Mouse (Mus musculus) neural tube, embryonic 15.5 days (tissue): ENCODE results near the gene Tbc1d2b. TPM values are rescaled to one million over a fixed set of nuclear protein-coding genes. Genes with fewer than 3 reads are reported as not detected.

ENCODE experiments used
- ATAC-seq: fragments of 200-750 bp; cut with Nextera tagmentation; 2 replicates; pipeline ENCODE4 v1.8.0; 2017; ENCODE audit warnings: mild to moderate bottlenecking, moderate TSS enrichment, moderate library complexity; ENCODE audit not compliant: low FRiP score
- H3K27ac ChIP-seq: fragments of 300-500 bp; sonication (generic); replicated peaks from 2 replicates; pipeline ENCODE4 v1.5.1; 2015; ENCODE audit warnings: mild to moderate bottlenecking, inconsistent platforms
- H3K27me3 ChIP-seq: fragments of 300-500 bp; sonication (generic); replicated peaks from 2 replicates; pipeline ENCODE4 v1.6.1; 2015; ENCODE audit warnings: inconsistent platforms
- H3K36me3 ChIP-seq: fragments of 300-500 bp; sonication (generic); 2 replicates; pipeline ENCODE4 v1.6.1; 2015; ENCODE audit warnings: inconsistent platforms
- H3K4me1 ChIP-seq: fragments of 300-500 bp; sonication (generic); 2 replicates; pipeline ENCODE4 v1.6.1; 2015; ENCODE audit warnings: inconsistent platforms
- H3K4me2 ChIP-seq: fragments of 300-500 bp; sonication (generic); 2 replicates; pipeline ENCODE4 v1.6.1; 2015; ENCODE audit warnings: inconsistent platforms, mild to moderate bottlenecking, moderate library complexity
- H3K4me3 ChIP-seq: fragments of 300-500 bp; sonication (generic); replicated peaks from 2 replicates; pipeline ENCODE4 v1.5.1; 2015; ENCODE audit warnings: mild to moderate bottlenecking, inconsistent platforms
- H3K9ac ChIP-seq: fragments of 300-500 bp; sonication (generic); replicated peaks from 2 replicates; pipeline ENCODE4 v1.6.1; 2015; ENCODE audit warnings: mild to moderate bottlenecking, inconsistent platforms
- H3K9me3 ChIP-seq: fragments of 300-500 bp; sonication (generic); replicated peaks from 2 replicates; pipeline ENCODE4 v1.6.1; 2016; ENCODE audit warnings: inconsistent platforms
- WGBS: fragments of 180-500 bp; shearing (Covaris S2); methylation state at CpG from one replicate; pipeline ENCODE4 v1.1.7; 2015; ENCODE audit warnings: mixed read lengths; 5-methylcytosine and 5-hydroxymethylcytosine counted together
- polyA plus RNA-seq: library from polyadenylated mRNA; unstranded; fragments of >200 nt; fragmentation: Nextera tagmentation; extraction: Ambion mirVana; gene quantifications from 2 replicates; pipeline ENCODE4 v1.2.1, GENCODE M21; 2015

The Tbc1d2b gene
- polyA plus RNA-seq, 1 experiment from 2014 or later = 6.1 TPM

DNA sequence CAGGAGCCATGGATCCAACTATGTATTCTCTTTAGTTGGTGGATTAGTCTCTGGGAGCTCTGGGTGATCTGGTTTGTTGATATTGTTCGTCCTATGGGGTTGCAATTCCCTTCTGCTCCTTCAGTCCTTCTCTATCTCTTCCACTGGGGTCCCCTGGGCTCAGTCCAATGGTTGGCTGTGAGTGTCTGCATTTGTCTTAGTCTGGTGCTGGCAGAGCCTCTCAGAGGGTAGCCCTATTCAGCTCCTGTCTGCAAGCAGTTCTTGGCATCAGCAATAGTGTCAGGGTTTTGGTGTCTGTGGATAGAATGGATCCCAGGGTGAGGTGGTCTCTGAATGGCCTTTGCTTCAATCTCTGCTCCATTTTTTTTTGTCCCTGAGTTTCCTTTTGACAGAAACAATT is 6.2 kb upstream of the Tbc1d2b start:
- H3K36me3 ChIP-seq = no peaks in the 10 kb centered on the region
- H3K9me3 ChIP-seq = no peaks in the 10 kb centered on the region
- no peaks in the 10 kb centered on the region for H3K4me1 ChIP-seq
- no peak for ATAC-seq
- no peak overlapping the region for H3K4me3 ChIP-seq
- 89% methylated on average over 1 of the region's 1 CpGs for WGBS
- H3K9ac ChIP-seq = no peak overlapping the region
- no peak overlapping the region for H3K4me2 ChIP-seq
- H3K27ac ChIP-seq = no peak overlapping the region
- H3K27me3 ChIP-seq = no peaks in the 10 kb centered on the region

DNA sequence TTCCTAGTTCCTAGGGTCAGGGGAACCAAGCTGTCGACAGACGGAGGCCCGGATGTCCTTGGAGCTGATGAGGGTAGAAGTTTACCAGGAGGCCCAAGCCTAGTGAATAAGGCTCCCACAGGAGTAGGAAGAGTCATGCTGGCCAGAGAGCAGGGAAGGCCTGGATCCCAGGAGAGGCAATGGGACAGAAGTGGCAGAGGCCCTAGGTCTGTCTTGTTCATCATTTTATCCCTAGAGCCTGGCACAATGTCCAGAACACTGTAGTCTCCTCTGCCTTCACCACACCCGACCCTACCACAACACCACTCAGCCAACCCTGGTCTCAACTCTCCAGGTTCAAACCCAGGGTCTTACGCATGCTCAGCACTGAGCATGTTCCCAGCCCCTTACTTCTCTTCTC is 5.3 kb upstream of the Tbc1d2b start:
- Histone ChIP-seq H3K4me2 (no peak overlapping the region), H3K27me3 (no peaks in the 10 kb centered on the region), H3K4me3 (no peak overlapping the region), H3K36me3 (no peaks in the 10 kb centered on the region), H3K9ac (no peak overlapping the region), H3K4me1 (peaks cover 2% of the 10 kb centered on the region; the same call in 1 of the 2 replicates), H3K9me3 (no peaks in the 10 kb centered on the region), H3K27ac (no peak overlapping the region)
- no peak for ATAC-seq
- 94% methylated on average over 5 of the region's 5 CpGs for WGBS

- ATAC-seq = no peak
- no peaks in the 10 kb centered on the region for H3K36me3 ChIP-seq
- 72% methylated on average over 2 of the region's 2 CpGs for WGBS
- H3K4me2 ChIP-seq = no peak overlapping the region
- H3K27me3 ChIP-seq = no peaks in the 10 kb centered on the region
- no peak overlapping the region for H3K4me3 ChIP-seq
- H3K9ac ChIP-seq = no peak overlapping the region
- H3K4me1 ChIP-seq = peaks cover 5% of the 10 kb centered on the region; the same call in 1 of the 2 replicates
- no peaks in the 10 kb centered on the region for H3K9me3 ChIP-seq
- H3K27ac ChIP-seq = no peak overlapping the region
Observed at GRCm38 (mm10) chr9:90275500-90275899, 4.9 kb upstream of the Tbc1d2b start.

- ATAC-seq = no peak
- Histone ChIP-seq H3K4me1 (peaks cover 11% of the 10 kb centered on the region), H3K4me3 (no peak overlapping the region), H3K27me3 (no peaks in the 10 kb centered on the region), H3K27ac (no peak overlapping the region), H3K4me2 (no peak overlapping the region), H3K9me3 (no peaks in the 10 kb centered on the region), H3K9ac (no peak overlapping the region), H3K36me3 (no peaks in the 10 kb centered on the region)
- WGBS = 92% methylated on average over 3 of the region's 3 CpGs
Observed at GRCm38 (mm10) chr9:90274516-90274915, 3.9 kb upstream of the Tbc1d2b start.

- no peak for ATAC-seq
- 75% methylated on average over 12 of the region's 12 CpGs for WGBS
- no peaks in the 10 kb centered on the region for H3K27me3 ChIP-seq
- H3K4me1 ChIP-seq = peaks cover 20% of the 10 kb centered on the region
- H3K9me3 ChIP-seq = no peaks in the 10 kb centered on the region
- no peak overlapping the region for H3K4me2 ChIP-seq
- no peak overlapping the region for H3K4me3 ChIP-seq
- no peak overlapping the region for H3K9ac ChIP-seq
- no peak overlapping the region for H3K27ac ChIP-seq
- no peaks in the 10 kb centered on the region for H3K36me3 ChIP-seq
Observed at GRCm38 (mm10) chr9:90272346-90272745, 1.7 kb upstream of the Tbc1d2b start.

GRCm38 (mm10) chr9:90271541-90272090 is 1.0 kb upstream of the Tbc1d2b start:
- Histone ChIP-seq H3K4me1 (peaks cover 20% of the 10 kb centered on the region), H3K4me2 (0 out of 2 replicates have a peak overlapping the region, but pooled peaks have one; percentile 87), H3K4me3 (peak overlapping the region; percentile 88; the same call in 1 of the 2 replicates), H3K9ac (no peak overlapping the region), H3K27ac (no peak overlapping the region), H3K36me3 (no peaks in the 10 kb centered on the region), H3K27me3 (no peaks in the 10 kb centered on the region), H3K9me3 (no peaks in the 10 kb centered on the region)
- 55% methylated on average over 5 of the region's 5 CpGs for WGBS
- ATAC-seq = no peak

- peak; percentile 18; the same call in 1 of the 2 replicates for ATAC-seq
- H3K9me3 ChIP-seq = no peaks in the 10 kb centered on the region
- H3K4me3 ChIP-seq = peak overlapping the region; percentile 88
- peak overlapping the region; percentile 83 for H3K9ac ChIP-seq
- H3K4me2 ChIP-seq = peak overlapping the region; percentile 87
- 17% methylated on average over 11 of the region's 11 CpGs for WGBS
- peaks cover 20% of the 10 kb centered on the region for H3K4me1 ChIP-seq
- no peaks in the 10 kb centered on the region for H3K36me3 ChIP-seq
- peak overlapping the region; percentile 67; the same call in 1 of the 2 replicates for H3K27ac ChIP-seq
- H3K27me3 ChIP-seq = no peaks in the 10 kb centered on the region
Observed at GRCm38 (mm10) chr9:90270944-90271295, 316 bp upstream of the Tbc1d2b start.

DNA sequence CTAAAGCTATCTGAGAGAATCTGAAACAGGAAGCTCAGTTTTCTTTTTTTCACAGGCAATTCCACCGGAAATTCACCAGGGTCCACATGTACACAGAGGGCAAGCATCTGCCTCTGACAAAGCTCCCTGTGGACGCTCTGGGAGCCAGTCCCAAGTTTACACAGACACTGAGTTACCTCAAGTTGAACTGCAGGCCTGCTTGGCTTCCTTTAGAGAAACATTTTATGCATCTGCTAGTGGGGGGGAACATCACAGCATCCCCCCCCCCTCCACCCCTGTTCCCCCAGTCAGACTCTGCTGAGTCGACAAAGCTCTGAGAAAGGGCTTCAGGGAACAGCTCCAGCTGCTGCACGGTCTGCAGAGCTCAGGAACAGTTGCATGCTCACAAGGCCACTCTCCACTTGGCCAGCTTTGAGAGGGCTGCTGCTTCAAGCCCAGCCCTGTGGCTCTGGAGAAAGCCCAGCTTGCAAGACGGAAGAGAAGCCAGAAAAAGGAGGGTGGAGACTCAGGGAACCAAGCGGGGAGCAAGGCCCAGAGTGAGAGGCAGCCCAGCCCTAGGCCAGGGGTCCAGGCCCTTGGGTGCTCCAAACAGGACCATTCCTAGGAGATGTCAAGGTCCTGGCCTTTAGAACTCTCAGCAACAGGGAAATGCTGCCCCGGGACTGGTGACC is 1.5 kb downstream of the Tbc1d2b start:
- Histone ChIP-seq H3K36me3 (no peaks in the 10 kb centered on the region), H3K9ac (peak overlapping the region; percentile 83), H3K4me1 (peaks cover 20% of the 10 kb centered on the region), H3K27me3 (no peaks in the 10 kb centered on the region), H3K9me3 (no peaks in the 10 kb centered on the region), H3K27ac (peak overlapping the region; percentile 67), H3K4me3 (peak overlapping the region; percentile 88), H3K4me2 (peak overlapping the region; percentile 87)
- ATAC-seq = 0 out of 2 replicates have a peak, but pooled peaks have one; percentile 3
- WGBS = 32% methylated on average over 7 of the region's 7 CpGs

GRCm38 (mm10) chr9:90266926-90267325 is 3.7 kb downstream of the Tbc1d2b start:
- no peaks in the 10 kb centered on the region for H3K36me3 ChIP-seq
- H3K9ac ChIP-seq = no peak overlapping the region
- H3K9me3 ChIP-seq = no peaks in the 10 kb centered on the region
- no peak overlapping the region for H3K4me2 ChIP-seq
- H3K27me3 ChIP-seq = no peaks in the 10 kb centered on the region
- 90% methylated on average over 10 of the region's 10 CpGs for WGBS
- H3K4me3 ChIP-seq = no peak overlapping the region
- no peak overlapping the region for H3K27ac ChIP-seq
- no peak for ATAC-seq
- H3K4me1 ChIP-seq = peaks cover 20% of the 10 kb centered on the region

- 88% methylated on average over 10 of the region's 10 CpGs for WGBS
Observed at GRCm38 (mm10) chr9:90266059-90266458, 4.5 kb downstream of the Tbc1d2b start.

GRCm38 (mm10) chr9:90265322-90266039 is 5.1 kb downstream of the Tbc1d2b start:
- no peak for ATAC-seq
- Histone ChIP-seq H3K36me3 (no peaks in the 10 kb centered on the region), H3K9ac (no peak overlapping the region), H3K9me3 (no peaks in the 10 kb centered on the region), H3K4me3 (no peak overlapping the region), H3K27ac (no peak overlapping the region), H3K4me1 (peaks cover 19% of the 10 kb centered on the region), H3K27me3 (no peaks in the 10 kb centered on the region), H3K4me2 (no peak overlapping the region)
- 86% methylated on average over 5 of the region's 5 CpGs for WGBS

More at GRCm38 (mm10) chr9:90266059-90266458, 4.5 kb downstream of the Tbc1d2b start:
- Histone ChIP-seq H3K27ac (no peak overlapping the region), H3K27me3 (no peaks in the 10 kb centered on the region), H3K9ac (no peak overlapping the region), H3K4me3 (no peak overlapping the region), H3K36me3 (no peaks in the 10 kb centered on the region), H3K9me3 (no peaks in the 10 kb centered on the region), H3K4me1 (peaks cover 20% of the 10 kb centered on the region), H3K4me2 (no peak overlapping the region)
- no peak for ATAC-seq

DNA sequence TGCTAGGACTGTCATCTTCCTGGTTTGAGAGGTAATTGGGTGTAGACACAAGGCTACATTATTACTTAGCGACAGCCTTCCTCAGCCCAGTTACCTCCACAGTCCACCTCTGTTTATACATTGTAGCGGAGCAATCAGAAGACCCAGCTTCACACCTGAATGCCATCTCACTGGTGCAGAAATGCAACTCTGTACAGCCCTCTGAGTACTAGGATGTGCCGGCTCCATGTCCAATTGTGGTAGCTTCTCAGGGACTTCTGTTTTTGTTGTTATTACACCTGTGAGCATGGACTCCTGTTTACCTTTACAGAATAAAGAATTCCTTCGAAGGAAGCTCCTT is 7.3 kb downstream of the Tbc1d2b start:
- H3K27ac ChIP-seq = no peak overlapping the region
- H3K4me3 ChIP-seq = no peak overlapping the region
- H3K36me3 ChIP-seq = no peaks in the 10 kb centered on the region
- ATAC-seq = no peak
- no peaks in the 10 kb centered on the region for H3K9me3 ChIP-seq
- H3K4me2 ChIP-seq = no peak overlapping the region
- no peaks in the 10 kb centered on the region for H3K27me3 ChIP-seq
- peaks cover 3% of the 10 kb centered on the region; the same call in 1 of the 2 replicates for H3K4me1 ChIP-seq
- H3K9ac ChIP-seq = no peak overlapping the region
- 92% methylated on average over 4 of the region's 4 CpGs for WGBS
